Comparison of ENCODE assay signal across 21 mouse cellular contexts in genomic region chr10:90834306-90834705, GRCm38 (mm10).
DNase-seq lines count a peak whose midpoint lies in the region; TF ChIP-seq lines count a peak whose summit lies in the region.
"Had no signal": no experiment of that assay in that cellular context is flagged by ENCODE, and none has a peak within 500 bp of the region (broad histone marks: within the 10 kb centered on the region; RNA-seq: fewer than 3 reads in every experiment).

No protein-coding gene starts in this region.

- intact Hi-C loops in left cerebral cortex, postnatal 4 days (cut with DNase I): loop anchor here (10.0 kb wide), 1 partner anchor 200 kb away; no protein-coding TSS in a partner anchor

- H3K4me3 ChIP-seq in olfactory bulb, adult 2 months (ENCODE audit: insufficient read depth, low read depth, low read length): no peak overlapping the region
- H3K4me3 ChIP-seq: embryonic facial prominence, embryonic 13.5 days; gastrocnemius, adult 2 months; heart, embryonic 12.5 days; hindbrain, embryonic 15.5 days; intestine, embryonic 15.5 days; midbrain, embryonic 10.5 days; neural tube, embryonic 12.5 days had no signal

- no peak for TF ChIP-seq POLR2A in olfactory bulb, adult 2 months (IDR thresholded peaks at IDR 0.05; ENCODE audit: insufficient read depth, low read depth, low read length)

- 26% methylated on average over 5 of the region's 5 CpGs for WGBS in olfactory bulb, adult 2 months

- peaks cover 7% of the 10 kb centered on the region; the same call in 1 of the 2 replicates for H3K4me1 ChIP-seq in olfactory bulb, adult 2 months (ENCODE audit: control insufficient read depth, insufficient read depth, low read length)
- H3K4me1 ChIP-seq: embryonic facial prominence, embryonic 13.5 days had no signal

- H3K27ac ChIP-seq in olfactory bulb, adult 2 months (ENCODE audit: insufficient read depth, low read depth, low read length): peak overlapping the region; percentile 5; the same call in 1 of the 2 replicates
- H3K27ac ChIP-seq: embryonic facial prominence, embryonic 13.5 days; gastrocnemius, adult 2 months; hindbrain, embryonic 15.5 days; intestine, embryonic 15.5 days; liver, embryonic 14.5 days; macrophage; midbrain, embryonic 10.5 days; neural tube, embryonic 12.5 days had no signal

- no peak for TF ChIP-seq CTCF in olfactory bulb, adult 2 months (IDR thresholded peaks at IDR 0.05; ENCODE audit: insufficient read depth, low read depth, low read length)

- DNase-seq in embryo, embryonic 10 days (ENCODE audit: low spot score): peak; percentile 32
- no peak for DNase-seq in embryo, embryonic 10.5 days (ENCODE audit: low spot score)
- peak; percentile 31 for DNase-seq in left cerebral cortex, adult 11 months (ENCODE audit: low spot score)
- DNase-seq in left cerebral cortex, postnatal 4 days: no peak
- DNase-seq in adipocyte (ENCODE audit: low spot score): peak; percentile 2
- no peak for DNase-seq in gastrocnemius, postnatal 10 days
- no peak for DNase-seq in ovary, adult 18-20 months (ENCODE audit: low spot score)
- DNase-seq: adrenal gland, adult 2 months; cerebellum, adult 8-10 months; gastrocnemius, adult 2 months; heart, postnatal 36 days; thymus, postnatal 14 days had no signal

Comparison
In these comparisons a context has a peak if more than half of its experiments do, and no peak if none do; other contexts are left out.
1. DNase-seq: peak in embryo, embryonic 10 days (single experiment), left cerebral cortex, adult 11 months (single experiment) and adipocyte (single experiment); none in embryo, embryonic 10.5 days (single experiment), left cerebral cortex, postnatal 4 days (single experiment), gastrocnemius, postnatal 10 days (single experiment) and ovary, adult 18-20 months (single experiment).